Mouse (Mus musculus): ENCODE data around the gene Tmigd3. TPM values are rescaled to one million over a fixed set of nuclear protein-coding genes. Genes with fewer than 3 reads are reported as not detected.

Gene Tmigd3
- polyA plus RNA-seq, 1 experiment from 2014 or later = not detected

- Histone ChIP-seq H3K9ac (no peak overlapping the region), H3K27ac (no peak overlapping the region), H3K9me3 (ENCODE audit: control insufficient read depth, low read length) (no peaks in the 10 kb centered on the region), H3K36me3 (replicated peaks; ENCODE audit: control insufficient read depth, insufficient read depth) (no peaks in the 10 kb centered on the region; the same call in 1 of the 2 replicates), H3K4me1 (replicated peaks; ENCODE audit: control insufficient read depth, insufficient read depth, low read length) (no peaks in the 10 kb centered on the region), H3K4me3 (replicated peaks; ENCODE audit: low read length) (no peak overlapping the region), H3K4me2 (replicated peaks) (no peak overlapping the region), H3K27me3 (ENCODE audit: control insufficient read depth, insufficient read depth, low read length) (no peaks in the 10 kb centered on the region)
- ATAC-seq (ENCODE audit: low FRiP score) (no peak), DNase-seq (ENCODE audit: low spot score) (no peak)
- 95% methylated on average over 2 of the region's 2 CpGs for WGBS
Measured at GRCm38 (mm10) chr3:105931095-105931494, 60.4 kb downstream of the Tmigd3 start.

GRCm38 (mm10) chr3:105932240-105933071 lies 61.8 kb downstream of the Tmigd3 start, which contains the start of gene I830077J02Rik:
Gene I830077J02Rik, minus strand, starts transcription at chr3:105932664.
- Histone ChIP-seq H3K4me2 (replicated peaks) (no peak within 1 kb of the TSS), H3K4me3 (replicated peaks; ENCODE audit: low read length) (no peak within 1 kb of the TSS), H3K36me3 (replicated peaks; ENCODE audit: control insufficient read depth, insufficient read depth) (no peaks in the 10 kb centered on the region; the same call in none of the 2 replicates), H3K9ac (no peak within 1 kb of the TSS), H3K4me1 (replicated peaks; ENCODE audit: control insufficient read depth, insufficient read depth, low read length) (no peaks in the 10 kb centered on the region), H3K27ac (no peak within 1 kb of the TSS), H3K9me3 (ENCODE audit: control insufficient read depth, low read length) (no peaks in the 10 kb centered on the region), H3K27me3 (ENCODE audit: control insufficient read depth, insufficient read depth, low read length) (no peaks in the 10 kb centered on the region)
- WGBS = 89% methylated on average over 8 of the region's 8 CpGs
- DNase-seq (ENCODE audit: low spot score) (no peak), ATAC-seq (ENCODE audit: low FRiP score) (no peak)

- Histone ChIP-seq H3K27me3 (ENCODE audit: control insufficient read depth, insufficient read depth, low read length) (no peaks in the 10 kb centered on the region), H3K27ac (no peak overlapping the region), H3K9me3 (ENCODE audit: control insufficient read depth, low read length) (no peaks in the 10 kb centered on the region), H3K36me3 (replicated peaks; ENCODE audit: control insufficient read depth, insufficient read depth) (no peaks in the 10 kb centered on the region; the same call in none of the 2 replicates), H3K4me2 (replicated peaks) (no peak overlapping the region), H3K4me1 (replicated peaks; ENCODE audit: control insufficient read depth, insufficient read depth, low read length) (no peaks in the 10 kb centered on the region), H3K4me3 (replicated peaks; ENCODE audit: low read length) (no peak overlapping the region), H3K9ac (no peak overlapping the region)
- WGBS = 94% methylated on average over 6 of the region's 6 CpGs
- ATAC-seq (ENCODE audit: low FRiP score) (no peak), DNase-seq (ENCODE audit: low spot score) (no peak)
Measured at GRCm38 (mm10) chr3:105933926-105934325, 63.2 kb downstream of the Tmigd3 start.

- ATAC-seq (ENCODE audit: low FRiP score) (no peak), DNase-seq (ENCODE audit: low spot score) (no peak)
- Histone ChIP-seq H3K36me3 (replicated peaks; ENCODE audit: control insufficient read depth, insufficient read depth) (peaks cover 4% of the 10 kb centered on the region), H3K4me1 (replicated peaks; ENCODE audit: control insufficient read depth, insufficient read depth, low read length) (no peaks in the 10 kb centered on the region), H3K4me2 (replicated peaks) (no peak overlapping the region), H3K9me3 (ENCODE audit: control insufficient read depth, low read length) (no peaks in the 10 kb centered on the region), H3K9ac (no peak overlapping the region), H3K4me3 (replicated peaks; ENCODE audit: low read length) (no peak overlapping the region), H3K27ac (no peak overlapping the region), H3K27me3 (ENCODE audit: control insufficient read depth, insufficient read depth, low read length) (no peaks in the 10 kb centered on the region)
- 83% methylated on average over 5 of the region's 5 CpGs for WGBS
Measured at GRCm38 (mm10) chr3:105935033-105935432, 64.3 kb downstream of the Tmigd3 start.

- H3K4me2 ChIP-seq (replicated peaks) = no peak overlapping the region
- H3K4me1 ChIP-seq (replicated peaks; ENCODE audit: control insufficient read depth, insufficient read depth, low read length) = no peaks in the 10 kb centered on the region
- no peaks in the 10 kb centered on the region for H3K27me3 ChIP-seq (ENCODE audit: control insufficient read depth, insufficient read depth, low read length)
- ATAC-seq (ENCODE audit: low FRiP score) = no peak
- no peak for DNase-seq (ENCODE audit: low spot score)
- no peaks in the 10 kb centered on the region for H3K9me3 ChIP-seq (ENCODE audit: control insufficient read depth, low read length)
- H3K9ac ChIP-seq = no peak overlapping the region
- H3K36me3 ChIP-seq (replicated peaks; ENCODE audit: control insufficient read depth, insufficient read depth) = peaks cover 15% of the 10 kb centered on the region
- no peak overlapping the region for H3K27ac ChIP-seq
- no peak overlapping the region for H3K4me3 ChIP-seq (replicated peaks; ENCODE audit: low read length)
- 96% methylated on average over 4 of the region's 4 CpGs for WGBS
Measured at GRCm38 (mm10) chr3:105936111-105936510, 65.4 kb downstream of the Tmigd3 start.

- Histone ChIP-seq H3K4me1 (replicated peaks; ENCODE audit: control insufficient read depth, insufficient read depth, low read length) (no peaks in the 10 kb centered on the region), H3K27me3 (ENCODE audit: control insufficient read depth, insufficient read depth, low read length) (no peaks in the 10 kb centered on the region), H3K36me3 (replicated peaks; ENCODE audit: control insufficient read depth, insufficient read depth) (peaks cover 85% of the 10 kb centered on the region), H3K9ac (no peak overlapping the region), H3K4me3 (replicated peaks; ENCODE audit: low read length) (no peak overlapping the region), H3K9me3 (ENCODE audit: control insufficient read depth, low read length) (no peaks in the 10 kb centered on the region), H3K4me2 (replicated peaks) (no peak overlapping the region), H3K27ac (no peak overlapping the region)
- DNase-seq (ENCODE audit: low spot score) (no peak), ATAC-seq (ENCODE audit: low FRiP score) (no peak)
- WGBS = 98% methylated on average over 7 of the region's 7 CpGs
Measured at GRCm38 (mm10) chr3:105951348-105951747, 80.6 kb downstream of the Tmigd3 start.

GRCm38 (mm10) chr3:105957235-105957634 lies 86.5 kb downstream of the Tmigd3 start:
- 91% methylated on average over 1 of the region's 1 CpGs for WGBS
- Histone ChIP-seq H3K36me3 (replicated peaks; ENCODE audit: control insufficient read depth, insufficient read depth) (peaks cover 47% of the 10 kb centered on the region), H3K27me3 (ENCODE audit: control insufficient read depth, insufficient read depth, low read length) (no peaks in the 10 kb centered on the region), H3K4me2 (replicated peaks) (peak overlapping the region; percentile 85; the same call in 1 of the 2 replicates), H3K9ac (peak overlapping the region; percentile 89), H3K4me1 (replicated peaks; ENCODE audit: control insufficient read depth, insufficient read depth, low read length) (peaks cover 23% of the 10 kb centered on the region), H3K4me3 (replicated peaks; ENCODE audit: low read length) (no peak overlapping the region), H3K9me3 (ENCODE audit: control insufficient read depth, low read length) (no peaks in the 10 kb centered on the region), H3K27ac (no peak overlapping the region)
- no peak for DNase-seq (ENCODE audit: low spot score)
- ATAC-seq (ENCODE audit: low FRiP score) = no peak

GRCm38 (mm10) chr3:105958204-105958603 lies 87.5 kb downstream of the Tmigd3 start:
- Histone ChIP-seq H3K9ac (peak overlapping the region; percentile 89), H3K36me3 (replicated peaks; ENCODE audit: control insufficient read depth, insufficient read depth) (peaks cover 47% of the 10 kb centered on the region), H3K4me2 (replicated peaks) (peak overlapping the region; percentile 85), H3K4me3 (replicated peaks; ENCODE audit: low read length) (peak overlapping the region; percentile 71), H3K4me1 (replicated peaks; ENCODE audit: control insufficient read depth, insufficient read depth, low read length) (peaks cover 23% of the 10 kb centered on the region), H3K9me3 (ENCODE audit: control insufficient read depth, low read length) (no peaks in the 10 kb centered on the region), H3K27ac (no peak overlapping the region), H3K27me3 (ENCODE audit: control insufficient read depth, insufficient read depth, low read length) (no peaks in the 10 kb centered on the region)
- ATAC-seq (ENCODE audit: low FRiP score) (no peak), DNase-seq (ENCODE audit: low spot score) (no peak)
- 43% methylated on average over 5 of the region's 5 CpGs for WGBS

- ATAC-seq (ENCODE audit: low FRiP score) (peak; percentile 97), DNase-seq (ENCODE audit: low spot score) (peak; percentile 100)
- H3K4me3 ChIP-seq (replicated peaks; ENCODE audit: low read length) = peak within 1 kb of the TSS; percentile 71
- peaks cover 49% of the 10 kb centered on the region for H3K36me3 ChIP-seq (replicated peaks; ENCODE audit: control insufficient read depth, insufficient read depth)
- peak within 1 kb of the TSS; percentile 85 for H3K4me2 ChIP-seq (replicated peaks)
- H3K27me3 ChIP-seq (ENCODE audit: control insufficient read depth, insufficient read depth, low read length) = no peaks in the 10 kb centered on the region
- under 1% methylated on average over 51 of the region's 52 CpGs for WGBS
- peak within 1 kb of the TSS; percentile 89 for H3K9ac ChIP-seq
- peaks cover 23% of the 10 kb centered on the region for H3K4me1 ChIP-seq (replicated peaks; ENCODE audit: control insufficient read depth, insufficient read depth, low read length)
- H3K27ac ChIP-seq = peak within 1 kb of the TSS; percentile 80
- H3K9me3 ChIP-seq (ENCODE audit: control insufficient read depth, low read length) = no peaks in the 10 kb centered on the region
Measured at GRCm38 (mm10) chr3:105958974-105959580, 88.4 kb downstream of the Tmigd3 start, which contains the start of gene Wdr77. Gene Wdr77, plus strand, starts transcription at chr3:105959369.

All from hindbrain, embryonic 14.5 days (tissue).